Mouse (Mus musculus): ENCODE measurements at regions not wholly inside any gene's neighbourhood (a gene's known extent, or its start where the extent isn't known, plus 50 kb on each side); places are given as distances from the start of the nearest gene placed in this dataset.

GRCm38 (mm10) chr3:157842872-157843271 lies 82.0 kb downstream of the Cth start:
- DNase-seq = no peak

GRCm38 (mm10) chr3:157841164-157841719 lies 83.6 kb downstream of the Cth start:
- DNase-seq = no peak

- DNase-seq = no peak
Measured at GRCm38 (mm10) chr3:157804307-157804706, 120.6 kb downstream of the Cth start.

GRCm38 (mm10) chr3:157803356-157803755 lies 121.5 kb downstream of the Cth start:
- DNase-seq = no peak

GRCm38 (mm10) chr3:157787559-157788256 lies 137.2 kb downstream of the Cth start:
- no peak for DNase-seq

GRCm38 (mm10) chr3:157781071-157781470 lies 143.8 kb downstream of the Cth start:
- DNase-seq = no peak

- DNase-seq = no peak
Measured at GRCm38 (mm10) chr3:157777779-157778178, 147.1 kb downstream of the Cth start.

GRCm38 (mm10) chr3:157763487-157764199 lies 161.2 kb downstream of the Cth start:
- no peak for DNase-seq

- no peak for DNase-seq
Measured at GRCm38 (mm10) chr3:157759856-157760255, 165.0 kb downstream of the Cth start.

GRCm38 (mm10) chr3:157754826-157755225 lies 170.1 kb downstream of the Cth start:
- DNase-seq = no peak

- no peak for DNase-seq
Measured at GRCm38 (mm10) chr3:157750266-157750665, 174.6 kb downstream of the Cth start.

GRCm38 (mm10) chr3:157748395-157749037 lies 176.4 kb downstream of the Cth start:
- DNase-seq = no peak

- DNase-seq = peak in 1 of 2 experiments; percentile 3
Measured at GRCm38 (mm10) chr3:157743000-157743399, 176.3 kb downstream of the Ptger3 start.

GRCm38 (mm10) chr3:157739628-157740294 lies 173.1 kb downstream of the Ptger3 start:
- no peak for DNase-seq

GRCm38 (mm10) chr3:157732136-157732940 lies 165.6 kb downstream of the Ptger3 start:
- no peak for DNase-seq

GRCm38 (mm10) chr3:157729711-157730367 lies 163.1 kb downstream of the Ptger3 start:
- no peak for DNase-seq

- no peak for DNase-seq
Measured at GRCm38 (mm10) chr3:157724542-157724941, 157.8 kb downstream of the Ptger3 start.

GRCm38 (mm10) chr3:157723184-157723583 lies 156.5 kb downstream of the Ptger3 start:
- DNase-seq = no peak

- DNase-seq = peak; percentile 60 to 88
Measured at GRCm38 (mm10) chr3:157717313-157717921, 150.7 kb downstream of the Ptger3 start.

GRCm38 (mm10) chr3:157714023-157714422 lies 147.3 kb downstream of the Ptger3 start:
- DNase-seq = no peak

- no peak for DNase-seq
Measured at GRCm38 (mm10) chr3:157710790-157711381, 144.2 kb downstream of the Ptger3 start.
